ENCODE assay signal across 22 mouse cellular contexts in the genomic region with DNA sequence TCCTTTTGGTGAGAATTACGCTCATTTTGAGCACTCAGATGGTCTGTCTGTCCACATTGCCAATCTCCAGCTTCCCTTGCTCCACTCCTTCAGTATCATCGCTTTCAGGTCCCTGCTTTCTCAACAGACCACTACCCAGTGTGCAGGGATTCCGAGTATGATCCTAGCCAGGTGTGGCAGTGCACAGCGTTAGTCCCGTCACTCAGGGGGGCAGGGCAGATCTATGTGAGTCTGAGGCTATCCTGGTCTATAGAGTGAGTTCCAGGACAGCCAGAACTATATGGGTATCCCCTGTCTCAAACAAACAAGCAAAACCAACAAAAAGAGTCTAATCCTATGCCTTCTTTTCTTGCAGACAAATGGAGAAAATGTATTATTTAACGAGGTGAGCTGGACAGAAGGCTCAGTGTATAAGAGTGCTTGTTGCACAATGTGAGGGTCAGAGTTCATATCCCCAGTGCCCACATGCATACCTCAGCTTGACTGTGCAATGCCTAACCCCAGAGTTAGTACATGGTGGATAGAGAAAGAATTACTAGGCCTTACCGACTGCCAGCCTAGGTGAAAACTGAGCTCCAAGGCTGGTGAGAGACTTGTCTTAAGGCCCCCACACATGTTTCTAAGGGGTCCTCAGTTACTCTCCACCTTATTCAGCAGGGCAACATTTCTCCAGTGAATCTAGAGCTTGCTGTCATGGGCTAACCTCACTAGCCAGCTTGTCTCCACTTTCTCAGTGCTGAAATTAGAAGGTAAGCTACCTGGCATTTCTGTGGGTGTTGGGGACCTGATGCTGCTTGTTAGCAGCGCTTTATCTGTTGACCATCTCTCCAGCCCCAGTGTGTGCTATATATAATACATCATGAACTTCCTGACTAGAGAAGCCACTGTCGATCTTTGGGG. TPM values are rescaled to one million over a fixed set of nuclear protein-coding genes. Genes with fewer than 3 reads are reported as not detected.
DNase-seq lines count a peak whose midpoint lies in the region; ATAC-seq and TF ChIP-seq lines count a peak whose summit lies in the region.
"Had no signal": no experiment of that assay in that cellular context is flagged by ENCODE, and none has a peak within 500 bp of the region (broad histone marks: within the 10 kb centered on the region; RNA-seq: fewer than 3 reads in every experiment).

No protein-coding gene starts in this region.

- H3K4me2 ChIP-seq in limb, embryonic 12.5 days: no peak overlapping the region
- no peak overlapping the region for H3K4me2 ChIP-seq in liver, embryonic 16.5 days (ENCODE audit: low read depth, low read length)
- H3K4me2 ChIP-seq: forebrain, embryonic 12.5 days; hindbrain, embryonic 12.5 days; lung, embryonic 14.5 days; midbrain, embryonic 13.5 days; neural tube, embryonic 13.5 days had no signal

- H3K9ac ChIP-seq in limb, embryonic 12.5 days (replicated peaks): no peak overlapping the region
- no peak overlapping the region for H3K9ac ChIP-seq in liver, embryonic 16.5 days (ENCODE audit: low read depth, low read length)
- H3K9ac ChIP-seq: forebrain, embryonic 12.5 days; hindbrain, embryonic 12.5 days; lung, embryonic 14.5 days; midbrain, embryonic 13.5 days; neural tube, embryonic 13.5 days had no signal

- no peaks in the 10 kb centered on the region for H3K9me3 ChIP-seq in limb, embryonic 12.5 days
- H3K9me3 ChIP-seq in liver, embryonic 16.5 days (replicated peaks; ENCODE audit: control insufficient read depth, low read length): no peaks in the 10 kb centered on the region
- H3K9me3 ChIP-seq: forebrain, embryonic 12.5 days; heart, embryonic 10.5 days; hindbrain, embryonic 12.5 days; midbrain, embryonic 13.5 days; neural tube, embryonic 13.5 days had no signal

- H3K4me1 ChIP-seq in bone marrow macrophage, adult 2 months (ENCODE audit: control insufficient read depth, insufficient read depth, low read length): peaks cover 26% of the 10 kb centered on the region
- peaks cover 17% of the 10 kb centered on the region for H3K4me1 ChIP-seq in limb, embryonic 12.5 days (replicated peaks)
- H3K4me1 ChIP-seq in liver, embryonic 16.5 days (ENCODE audit: control insufficient read depth, low read depth, low read length): peaks cover 21% of the 10 kb centered on the region
- H3K4me1 ChIP-seq: forebrain, embryonic 12.5 days; hindbrain, embryonic 12.5 days; midbrain, embryonic 13.5 days; neural tube, embryonic 13.5 days had no signal

- H3K4me3 ChIP-seq in bone marrow macrophage, adult 2 months (ENCODE audit: insufficient read depth, low read length): no peak overlapping the region
- H3K4me3 ChIP-seq in limb, embryonic 12.5 days (replicated peaks): no peak overlapping the region
- no peak overlapping the region for H3K4me3 ChIP-seq in liver, embryonic 16.5 days (ENCODE audit: low read depth, low read length)
- H3K4me3 ChIP-seq: forebrain, embryonic 12.5 days; heart, embryonic 10.5 days; hindbrain, embryonic 12.5 days; midbrain, embryonic 13.5 days; neural tube, embryonic 13.5 days had no signal

- 77% methylated on average over 9 of the region's 9 CpGs for WGBS in limb, embryonic 12.5 days
- 59% methylated on average over 9 of the region's 9 CpGs for WGBS in liver, embryonic 16.5 days (ENCODE audit: insufficient replicate concordance)

- peak overlapping the region; percentile 60 for H3K27ac ChIP-seq in bone marrow macrophage, adult 2 months (ENCODE audit: insufficient read depth, low read depth, low read length)
- peak overlapping the region; percentile 23; the same call in 1 of the 2 replicates for H3K27ac ChIP-seq in limb, embryonic 12.5 days
- H3K27ac ChIP-seq in liver, embryonic 16.5 days (ENCODE audit: low read length): peak overlapping the region; percentile 51; the same call in 1 of the 2 replicates
- H3K27ac ChIP-seq: forebrain, embryonic 12.5 days; heart, embryonic 10.5 days; hindbrain, embryonic 12.5 days; kidney, postnatal 0 days; macrophage; midbrain, embryonic 13.5 days; neural tube, embryonic 13.5 days had no signal

- no peak for TF ChIP-seq CTCF in bone marrow macrophage, adult 2 months (IDR thresholded peaks at IDR 0.05; ENCODE audit: low read depth, low read length)

- H3K36me3 ChIP-seq in limb, embryonic 12.5 days: no peaks in the 10 kb centered on the region
- no peaks in the 10 kb centered on the region for H3K36me3 ChIP-seq in liver, embryonic 16.5 days (ENCODE audit: control insufficient read depth, insufficient read depth)
- H3K36me3 ChIP-seq: forebrain, embryonic 12.5 days; heart, embryonic 10.5 days; hindbrain, embryonic 12.5 days; midbrain, embryonic 13.5 days; neural tube, embryonic 13.5 days had no signal

- no peak for TF ChIP-seq POLR2A in bone marrow macrophage, adult 2 months (IDR thresholded peaks at IDR 0.05; ENCODE audit: borderline replicate concordance, low read depth, low read length)

- H3K27me3 ChIP-seq in limb, embryonic 12.5 days: no peaks in the 10 kb centered on the region
- H3K27me3 ChIP-seq in liver, embryonic 16.5 days (ENCODE audit: control insufficient read depth, insufficient read depth, low read depth, low read length): no peaks in the 10 kb centered on the region
- H3K27me3 ChIP-seq: forebrain, embryonic 12.5 days; hindbrain, embryonic 12.5 days; neural tube, embryonic 13.5 days had no signal

- peak; percentile 67 for DNase-seq in NIH3T3 (ENCODE audit: low read depth)
- no peak for DNase-seq in frontal cortex, postnatal 25 days (ENCODE audit: low spot score in 2 of 2)
- DNase-seq in right cerebral cortex, postnatal 14 days: no peak
- no peak for DNase-seq in cerebellum, adult 9-11 months
- DNase-seq: adrenal gland, postnatal 36 days; cerebellum, adult 18-20 months; gastrocnemius, postnatal 36 days; heart, postnatal 10 days; layer of hippocampus, postnatal 36 days; lung, embryonic 14.5 days; thymus, postnatal 36 days had no signal

- no peak for ATAC-seq in limb, embryonic 12.5 days (ENCODE audit: insufficient number of reproducible peaks, insufficient read depth, low FRiP score, low TSS enrichment, low read depth)
- ATAC-seq in liver, embryonic 16.5 days (ENCODE audit: low read depth): peak; percentile 79
- ATAC-seq: inflammation-experienced regulatory T-cells, adult 6 months; midbrain, embryonic 13.5 days had no signal

RNA-seq across cellular contexts. Expression of a gene that starts 35.4 kb away (rescaled TPM):
- 5.3 and 7.5 TPM in 2 replicates for polyA plus RNA-seq in bone marrow macrophage, adult 2 months (2012; ENCODE audit: insufficient read depth, insufficient read length, missing spikeins)
- 21.7 and 24.2 TPM in 2 replicates for polyA plus RNA-seq in limb, embryonic 12.5 days (2016; fragmentation: Nextera tagmentation; extraction: Ambion mirVana)
- polyA plus RNA-seq in liver, embryonic 16.5 days (2015; fragmentation: Nextera tagmentation; extraction: Ambion mirVana): 8.7 and 9.3 TPM in 2 replicates
